Mouse (Mus musculus): ENCODE measurements at regions not wholly inside any gene's neighbourhood (a gene's known extent, or its start where the extent isn't known, plus 50 kb on each side); places are given as distances from the start of the nearest gene placed in this dataset.

GRCm38 (mm10) chr10:38116516-38116915, 705.1 kb downstream of the Rfpl4b start:
- TF ChIP-seq CTCF (IDR thresholded peaks at IDR 0.05) (no peak), EP300 (IDR thresholded peaks at IDR 0.05) (no peak)
